Mouse (Mus musculus): ENCODE measurements at regions not wholly inside any gene's neighbourhood (a gene's known extent, or its start where the extent isn't known, plus 50 kb on each side); places are given as distances from the start of the nearest gene placed in this dataset.

- no peak for DNase-seq
Observed at GRCm38 (mm10) chr5:29142957-29143356, 52.8 kb upstream of the Rnf32 start.

- DNase-seq = no peak
Observed at GRCm38 (mm10) chr5:29142502-29142901, 53.3 kb upstream of the Rnf32 start.

DNA sequence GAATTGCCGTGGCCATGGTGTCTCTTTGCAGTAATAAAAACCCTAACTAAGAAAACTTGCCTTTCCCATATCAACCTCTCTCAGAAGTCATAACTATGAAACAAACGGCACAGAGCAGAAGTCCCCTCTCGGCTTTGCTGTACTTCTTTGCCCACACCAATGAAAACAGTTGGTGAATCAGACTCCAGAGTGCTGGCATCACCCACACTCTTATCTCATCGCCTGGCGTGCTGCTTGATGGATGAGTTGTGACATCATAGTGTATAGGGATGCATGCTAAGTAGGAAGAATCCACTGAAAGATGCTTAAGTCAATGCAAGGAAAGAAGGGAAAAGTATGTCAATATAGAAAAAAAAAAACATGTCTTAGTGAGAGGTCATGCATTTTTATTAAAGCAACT lies 58.3 kb upstream of the Rnf32 start:
- no peak for DNase-seq

DNA sequence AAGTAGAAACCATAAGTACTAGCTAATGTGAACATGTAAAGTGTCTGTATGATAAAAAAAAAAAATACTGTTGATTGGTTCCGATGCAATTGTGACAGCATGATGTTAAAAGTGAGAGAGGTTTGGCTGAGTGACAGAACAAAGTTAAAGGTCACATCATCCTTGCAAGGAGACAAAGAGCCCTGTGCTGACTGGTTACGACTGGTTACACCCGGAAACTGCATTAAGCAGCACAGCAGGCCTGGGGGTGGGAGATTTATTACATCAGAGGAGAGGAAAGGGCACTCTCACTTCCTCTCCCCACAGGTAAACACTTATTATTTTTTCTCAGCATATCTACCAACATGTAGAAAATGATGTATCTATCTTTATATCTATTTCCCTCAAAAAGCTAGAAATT lies 63.5 kb upstream of the Rnf32 start:
- DNase-seq = no peak

- DNase-seq = no peak
Observed at GRCm38 (mm10) chr5:29131762-29132161, 64.0 kb upstream of the Rnf32 start.

DNA sequence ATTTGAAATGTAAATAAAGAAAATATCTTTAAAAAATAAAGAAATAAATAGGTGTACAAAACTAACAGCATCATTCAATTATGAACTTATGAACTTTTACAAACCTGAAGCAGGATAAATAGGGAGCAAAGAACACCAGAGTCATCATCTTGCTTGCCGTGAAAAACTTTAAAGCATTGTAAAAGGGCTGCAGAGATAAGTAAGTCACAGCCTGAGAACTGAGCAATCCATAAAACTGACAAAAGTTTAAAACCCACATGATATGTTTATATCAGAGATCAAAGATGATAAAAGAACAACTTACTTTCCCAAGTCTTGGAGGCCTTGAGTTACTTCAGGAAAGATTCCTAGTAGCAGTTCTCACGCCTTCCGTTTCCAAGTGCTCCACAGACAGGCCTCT lies 66.1 kb upstream of the Rnf32 start:
- DNase-seq = no peak

GRCm38 (mm10) chr5:29116942-29117341 lies 78.8 kb upstream of the Rnf32 start:
- DNase-seq = no peak

DNA sequence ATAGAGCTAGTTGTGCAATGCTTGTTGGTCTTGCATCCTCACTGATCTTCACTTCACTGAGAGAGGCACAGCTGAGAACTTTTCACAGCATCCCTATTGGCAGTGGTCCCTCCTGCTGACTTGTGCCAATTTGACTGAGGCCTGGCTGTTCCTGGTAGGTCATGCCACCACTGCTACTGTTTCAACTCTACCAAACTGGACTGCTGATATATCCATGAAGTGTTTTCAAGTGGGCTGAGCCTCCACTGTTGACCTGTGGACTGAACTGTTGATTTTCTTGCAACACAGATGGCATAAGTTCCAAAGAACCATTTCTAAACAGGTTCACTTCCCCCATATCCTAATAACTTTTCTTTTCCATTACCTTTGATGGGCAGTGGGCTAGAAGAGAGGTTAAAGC lies 83.3 kb upstream of the Rnf32 start:
- no peak for DNase-seq

DNA sequence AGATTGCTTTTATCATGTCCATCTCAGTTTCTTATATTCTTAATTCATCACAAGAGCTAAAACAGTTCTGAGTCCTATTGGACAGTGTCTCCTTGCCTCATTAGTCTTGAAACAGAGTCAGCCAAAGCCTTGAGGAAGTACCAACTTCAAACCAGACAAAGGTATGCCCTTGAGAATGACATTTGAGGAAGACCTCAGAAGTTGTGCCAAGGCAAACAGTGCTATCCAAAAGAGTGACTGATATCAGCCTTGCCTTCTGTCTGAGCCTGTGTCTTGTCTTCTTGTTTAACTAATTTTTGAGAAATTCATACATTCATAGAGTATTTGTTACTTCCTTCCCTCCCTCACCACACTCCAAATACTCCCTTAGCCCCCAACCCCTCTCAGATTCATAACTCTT lies 88.5 kb upstream of the Rnf32 start:
- DNase-seq = no peak

- no peak for DNase-seq
Observed at GRCm38 (mm10) chr5:29083288-29083687, 112.5 kb upstream of the Rnf32 start.

DNA sequence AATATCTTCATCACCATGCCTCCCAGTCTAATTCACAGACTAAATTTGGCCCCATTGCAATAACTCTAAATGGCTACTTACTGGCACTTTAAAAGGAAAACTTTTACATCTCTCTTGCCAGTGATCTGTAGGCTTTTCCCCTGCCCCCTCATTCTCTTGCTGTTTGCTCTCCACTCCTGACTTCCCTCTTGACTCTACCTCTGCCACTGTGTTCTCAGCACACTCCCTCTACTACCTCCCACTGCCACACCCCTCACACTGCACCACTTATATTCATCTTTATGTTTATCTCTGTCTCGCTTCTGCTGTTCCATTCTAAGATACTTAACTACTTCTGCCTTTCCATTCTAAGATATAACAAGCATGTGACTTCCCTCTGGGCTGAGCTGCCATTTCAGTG lies 141.4 kb upstream of the Rnf32 start:
- DNase-seq = no peak

DNA sequence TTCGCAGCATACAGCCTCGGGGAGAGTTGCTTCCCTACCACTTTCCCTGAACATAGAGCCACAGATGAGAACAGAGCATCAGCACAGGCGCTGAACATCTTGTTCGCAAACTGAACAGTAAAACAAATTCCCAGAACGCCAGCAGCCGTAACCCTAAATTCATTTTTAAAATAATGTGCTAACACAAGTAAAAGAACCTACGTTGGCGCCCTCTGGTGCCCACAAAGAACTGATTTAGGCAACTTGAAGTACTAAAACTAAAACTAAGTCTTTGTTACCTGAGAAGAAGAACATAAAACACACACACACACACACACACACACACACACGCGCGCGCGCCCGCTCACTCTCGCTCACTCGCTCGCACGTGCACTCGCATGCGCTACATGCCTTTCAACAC lies 159.2 kb upstream of the Rnf32 start:
- DNase-seq = peak; percentile 39

- DNase-seq = peak; percentile 5
Observed at GRCm38 (mm10) chr5:29033462-29033997, 162.3 kb upstream of the Rnf32 start.

DNA sequence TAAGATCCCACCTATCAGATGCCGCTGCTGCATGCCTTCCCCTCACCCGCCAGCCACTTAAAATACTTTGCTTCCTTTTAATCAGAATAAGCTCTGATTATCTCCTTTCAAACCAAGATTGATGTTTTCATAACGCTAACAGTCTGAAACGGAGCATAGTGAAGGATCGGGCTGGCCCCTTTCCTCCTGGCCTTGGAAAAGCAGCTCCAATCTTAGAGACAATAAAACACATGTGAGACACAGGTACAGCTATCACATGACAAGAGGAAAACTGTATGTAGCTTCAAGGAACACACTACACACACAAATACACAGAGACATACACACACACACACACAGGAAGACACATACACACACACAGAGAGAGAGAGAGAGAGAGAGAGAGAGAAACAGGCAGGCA lies 165.3 kb upstream of the Rnf32 start:
- DNase-seq = no peak

DNA sequence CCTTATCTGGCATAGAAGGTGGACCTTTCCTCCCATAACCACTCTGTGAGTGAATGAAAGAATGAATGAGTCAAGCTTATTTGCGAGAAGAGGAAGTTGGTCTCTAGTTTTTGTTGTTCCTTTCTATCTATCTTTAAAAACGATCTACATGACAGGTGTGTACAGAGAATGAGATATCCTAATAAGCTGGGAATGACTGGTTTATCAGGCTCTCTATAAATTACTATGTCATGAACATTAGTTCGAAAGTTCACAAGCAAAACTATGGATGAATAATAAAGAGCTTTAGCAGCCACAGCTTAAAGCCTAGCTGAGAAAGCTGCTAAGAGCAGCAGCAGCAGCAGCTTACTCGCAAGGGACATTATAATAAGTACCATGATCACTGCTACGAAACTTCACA lies 165.8 kb upstream of the Rnf32 start:
- DNase-seq = no peak

DNA sequence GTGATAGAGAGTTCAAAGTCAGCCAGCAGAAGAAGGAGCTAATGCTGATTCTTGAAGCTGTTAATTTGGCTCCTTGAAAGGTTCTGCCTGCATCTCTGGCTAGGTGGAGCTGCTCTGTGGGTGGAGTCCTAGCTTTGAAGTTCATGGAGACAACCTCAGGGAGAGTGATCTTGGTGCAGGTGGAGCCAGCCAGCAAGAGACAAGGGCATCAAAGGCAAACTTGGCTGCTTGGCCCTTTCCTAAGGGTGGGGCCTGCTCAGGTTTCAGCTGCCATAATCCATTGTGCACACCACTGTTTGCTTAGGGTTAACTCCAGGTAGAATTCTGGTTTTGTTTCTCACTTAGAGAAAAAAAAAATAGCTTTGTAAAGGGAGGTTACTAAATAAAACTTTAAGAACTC lies 170.7 kb upstream of the Rnf32 start:
- no peak for DNase-seq

- no peak for DNase-seq
Observed at GRCm38 (mm10) chr5:28992796-28993195, 203.0 kb upstream of the Rnf32 start.

GRCm38 (mm10) chr5:28979932-28980331 lies 215.9 kb upstream of the Rnf32 start:
- DNase-seq = no peak

DNA sequence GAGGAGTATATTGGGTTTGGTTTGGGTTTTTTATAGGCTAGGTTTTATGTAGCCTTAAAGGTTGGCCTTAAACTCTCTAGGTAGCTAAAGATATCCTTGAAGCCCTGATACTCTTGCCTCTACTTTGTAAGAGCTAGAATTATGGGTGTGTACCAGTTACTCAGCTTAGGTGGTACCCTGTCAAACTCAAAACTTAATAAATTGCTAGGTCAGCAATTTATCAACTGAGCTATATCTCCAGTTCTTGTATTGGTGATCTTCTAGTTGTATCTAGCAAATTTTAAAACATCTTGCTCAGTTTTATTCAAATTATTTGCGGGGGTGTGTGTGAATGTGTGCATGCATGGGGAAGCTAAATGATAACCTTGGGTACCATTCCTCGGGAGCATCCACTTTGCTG lies 225.4 kb upstream of the Rnf32 start:
- no peak for DNase-seq

DNA sequence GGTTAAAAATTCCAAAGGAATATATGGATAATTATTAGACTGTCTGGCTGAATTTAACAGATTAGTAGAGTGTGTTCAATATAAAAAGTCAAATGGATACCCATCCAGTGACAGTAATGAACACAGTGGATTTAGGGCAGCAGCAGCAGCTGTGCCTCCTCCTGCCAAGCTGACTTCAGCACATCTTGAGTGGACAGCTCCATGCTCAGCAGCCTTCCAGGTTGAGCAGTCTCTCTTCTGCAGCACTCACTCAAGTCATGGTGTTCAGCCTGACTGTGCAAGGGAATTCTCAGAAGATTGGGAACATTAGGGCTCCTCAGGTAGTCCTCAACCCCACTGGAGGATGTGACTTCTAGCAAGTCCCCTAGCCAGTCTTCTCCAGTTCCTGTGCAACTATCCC lies 240.8 kb upstream of the Rnf32 start:
- peak; percentile 59 for DNase-seq

DNA sequence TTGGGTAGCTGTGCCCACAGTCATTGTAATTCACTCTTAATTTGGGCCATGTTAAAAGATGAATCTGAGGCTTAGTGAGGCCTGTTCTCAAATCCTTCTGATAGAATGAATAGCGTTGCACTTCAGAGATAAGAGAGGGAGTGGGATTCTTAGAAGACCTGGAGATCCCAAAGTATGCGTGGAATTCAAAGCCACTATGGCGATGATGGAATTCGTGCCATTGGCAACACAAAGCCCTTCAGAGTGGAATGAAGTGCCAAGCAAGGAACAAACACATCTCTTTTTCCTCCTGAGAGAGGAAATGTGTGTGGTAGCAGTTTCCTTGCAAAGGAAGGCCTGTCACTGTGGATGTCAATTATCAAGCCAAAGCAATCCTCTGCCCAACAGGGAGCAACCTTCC lies 248.3 kb upstream of the Rnf32 start:
- DNase-seq = no peak

- DNase-seq = no peak
Observed at GRCm38 (mm10) chr5:28943571-28944316, 252.0 kb upstream of the Rnf32 start.

DNA sequence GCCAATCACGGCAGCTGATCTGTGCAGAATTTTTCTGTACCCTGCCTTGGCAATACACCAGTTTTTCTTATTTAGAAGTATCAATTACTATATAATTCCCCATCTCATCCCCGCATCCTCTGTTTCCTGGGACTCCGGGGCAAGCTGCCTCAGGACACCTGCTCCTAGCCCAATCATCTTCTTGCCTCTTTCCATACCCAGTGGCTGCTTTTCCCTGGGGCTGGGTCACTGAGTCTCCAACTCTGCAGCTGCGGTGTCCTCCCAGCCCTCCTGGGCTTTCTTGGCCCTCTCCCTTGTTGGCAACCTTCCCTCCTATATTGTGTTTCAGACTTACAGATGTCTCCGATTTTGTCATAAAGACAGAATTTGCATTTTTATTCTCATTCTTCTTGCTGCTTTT lies 254.8 kb upstream of the Rnf32 start:
- no peak for DNase-seq

- DNase-seq = no peak
Observed at GRCm38 (mm10) chr5:28919296-28920063, 276.3 kb upstream of the Rnf32 start.
